Comparison of ENCODE assay signal across 25 mouse cellular contexts in genomic region chr14:103984349-103984748, GRCm38 (mm10).
"Had no signal": no experiment of that assay in that cellular context is flagged by ENCODE, and none has a peak within 500 bp of the region (broad histone marks: within the 10 kb centered on the region; RNA-seq: fewer than 3 reads in every experiment).

No protein-coding gene starts in this region.

- H3K9ac ChIP-seq: heart, embryonic 12.5 days; hindbrain, embryonic 12.5 days; hindbrain, embryonic 14.5 days; kidney, embryonic 15.5 days; limb, embryonic 13.5 days; limb, embryonic 15.5 days; liver, embryonic 12.5 days; liver, embryonic 14.5 days had no signal

- H3K4me2 ChIP-seq: heart, embryonic 12.5 days; hindbrain, embryonic 12.5 days; hindbrain, embryonic 14.5 days; kidney, embryonic 15.5 days; limb, embryonic 13.5 days; limb, embryonic 15.5 days; liver, embryonic 12.5 days had no signal

- ATAC-seq: hindbrain, postnatal 0 days; intestine, embryonic 16.5 days had no signal

- H3K27me3 ChIP-seq: heart, embryonic 12.5 days; hindbrain, embryonic 12.5 days; kidney, embryonic 15.5 days; limb, embryonic 13.5 days; limb, embryonic 15.5 days; liver, embryonic 12.5 days had no signal

- H3K27ac ChIP-seq: heart, embryonic 10.5 days; hindbrain, embryonic 12.5 days; hindbrain, embryonic 14.5 days; hindbrain, postnatal 0 days; kidney, embryonic 15.5 days; kidney, postnatal 0 days; limb, embryonic 13.5 days; limb, embryonic 15.5 days; liver, embryonic 12.5 days; liver, embryonic 14.5 days had no signal

- H3K4me3 ChIP-seq: heart, embryonic 10.5 days; heart, embryonic 12.5 days; hindbrain, embryonic 12.5 days; kidney, embryonic 15.5 days; limb, embryonic 13.5 days; limb, embryonic 15.5 days; liver, embryonic 12.5 days had no signal

- H3K9me3 ChIP-seq: heart, embryonic 10.5 days; heart, embryonic 12.5 days; hindbrain, embryonic 12.5 days; kidney, embryonic 15.5 days; limb, embryonic 13.5 days; limb, embryonic 15.5 days; liver, embryonic 12.5 days had no signal

- H3K36me3 ChIP-seq: heart, embryonic 10.5 days; heart, embryonic 12.5 days; hindbrain, embryonic 12.5 days; kidney, embryonic 15.5 days; limb, embryonic 13.5 days; limb, embryonic 15.5 days; liver, embryonic 12.5 days had no signal

- DNase-seq: gastrocnemius, postnatal 14 days; gastrocnemius, postnatal 36 days; heart, adult 18-20 months; heart, postnatal 14 days; heart, postnatal 36 days; kidney, adult 11 months; kidney, adult 2 months; kidney, adult 9 months; kidney, postnatal 14 days; kidney, postnatal 36 days; layer of hippocampus, adult 9-11 months; layer of hippocampus, postnatal 36 days; left cerebral cortex, postnatal 4 days had no signal

- H3K4me1 ChIP-seq: heart, embryonic 10.5 days; heart, embryonic 12.5 days; hindbrain, embryonic 12.5 days; kidney, embryonic 15.5 days; limb, embryonic 13.5 days; limb, embryonic 15.5 days; liver, embryonic 12.5 days had no signal
